Mouse (Mus musculus): Measurements from ENCODE around the gene Rgl3. TPM values are rescaled to one million over a fixed set of nuclear protein-coding genes. Genes with fewer than 3 reads are reported as not detected.

Gene Rgl3
- polyA plus RNA-seq, 1 experiment from 2014 or later, result 0.34 TPM

GRCm38 (mm10) chr9:21948146-21948545, 41.1 kb downstream of the Rgl3 start:
- no peaks in the 10 kb centered on the region for H3K36me3 ChIP-seq (ENCODE audit: control insufficient read depth, insufficient read depth, low read length)
- H3K4me1 ChIP-seq (replicated peaks; ENCODE audit: control insufficient read depth, insufficient read depth, low read length), result peaks cover 13% of the 10 kb centered on the region
- ATAC-seq (replicated peaks; ENCODE audit: low FRiP score) (no peak), DNase-seq (ENCODE audit: low spot score) (no peak)
- peaks cover 21% of the 10 kb centered on the region for H3K27me3 ChIP-seq (replicated peaks; ENCODE audit: control insufficient read depth, insufficient read depth, low read length)
- 44% methylated on average over 8 of the region's 8 CpGs for WGBS
- no peak overlapping the region for H3K4me3 ChIP-seq (ENCODE audit: low read depth, low read length)
- H3K4me2 ChIP-seq, result peak overlapping the region; percentile 64
- H3K9ac ChIP-seq (ENCODE audit: low read depth, low read length), result no peak overlapping the region
- H3K9me3 ChIP-seq (ENCODE audit: control insufficient read depth, low read length), result no peaks in the 10 kb centered on the region
- no peak overlapping the region for H3K27ac ChIP-seq (ENCODE audit: low read depth, low read length)

DNA sequence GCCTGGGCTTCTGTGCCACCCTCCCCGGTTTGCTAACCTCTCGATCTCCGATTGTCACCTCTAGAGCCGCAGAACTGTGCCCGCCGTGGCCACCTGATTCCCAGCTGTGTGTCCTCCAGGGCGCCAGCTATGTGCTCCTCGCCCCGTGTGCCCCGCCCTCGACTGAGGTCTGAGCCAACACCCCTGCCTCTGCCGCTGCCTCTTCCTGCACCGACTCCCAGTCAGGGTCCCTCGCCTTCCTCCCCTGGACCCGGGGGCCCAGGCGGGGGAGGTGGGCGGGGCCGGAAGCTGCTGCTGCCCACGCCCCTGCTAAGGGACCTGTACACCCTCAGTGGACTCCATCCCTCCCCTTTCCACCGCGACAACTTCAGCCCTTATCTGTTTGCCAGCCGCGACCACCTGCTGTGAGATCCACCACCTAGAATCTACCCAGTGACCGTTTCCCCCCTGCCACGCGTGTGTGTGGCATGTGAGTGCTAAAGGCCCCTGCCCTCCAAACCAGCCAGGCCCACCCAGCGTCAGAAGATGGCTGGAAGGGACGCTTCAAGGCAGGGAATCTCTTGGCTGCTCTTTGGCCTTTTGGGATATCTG, 41.6 kb downstream of the Rgl3 start:
- Histone ChIP-seq H3K4me2 (peak overlapping the region; percentile 64), H3K9ac (ENCODE audit: low read depth, low read length) (no peak overlapping the region), H3K9me3 (ENCODE audit: control insufficient read depth, low read length) (no peaks in the 10 kb centered on the region), H3K27ac (ENCODE audit: low read depth, low read length) (no peak overlapping the region), H3K36me3 (ENCODE audit: control insufficient read depth, insufficient read depth, low read length) (no peaks in the 10 kb centered on the region), H3K27me3 (replicated peaks; ENCODE audit: control insufficient read depth, insufficient read depth, low read length) (peaks cover 21% of the 10 kb centered on the region), H3K4me3 (ENCODE audit: low read depth, low read length) (peak overlapping the region; percentile 26; the same call in 1 of the 2 replicates), H3K4me1 (replicated peaks; ENCODE audit: control insufficient read depth, insufficient read depth, low read length) (peaks cover 13% of the 10 kb centered on the region)
- WGBS, result 5% methylated on average over 26 of the region's 28 CpGs
- ATAC-seq (replicated peaks; ENCODE audit: low FRiP score) (peak; percentile 62), DNase-seq (ENCODE audit: low spot score) (peak; percentile 61)

GRCm38 (mm10) chr9:21944267-21944666, 45.0 kb downstream of the Rgl3 start:
- 17% methylated on average over 23 of the region's 23 CpGs for WGBS
- Histone ChIP-seq H3K27me3 (replicated peaks; ENCODE audit: control insufficient read depth, insufficient read depth, low read length) (peaks cover 20% of the 10 kb centered on the region), H3K4me2 (peak overlapping the region; percentile 43), H3K9me3 (ENCODE audit: control insufficient read depth, low read length) (no peaks in the 10 kb centered on the region), H3K4me3 (ENCODE audit: low read depth, low read length) (no peak overlapping the region), H3K27ac (ENCODE audit: low read depth, low read length) (no peak overlapping the region), H3K4me1 (replicated peaks; ENCODE audit: control insufficient read depth, insufficient read depth, low read length) (peaks cover 13% of the 10 kb centered on the region), H3K9ac (ENCODE audit: low read depth, low read length) (no peak overlapping the region), H3K36me3 (ENCODE audit: control insufficient read depth, insufficient read depth, low read length) (no peaks in the 10 kb centered on the region)
- DNase-seq (ENCODE audit: low spot score) (no peak), ATAC-seq (replicated peaks; ENCODE audit: low FRiP score) (no peak)

- no peak overlapping the region for H3K9ac ChIP-seq (ENCODE audit: low read depth, low read length)
- H3K36me3 ChIP-seq (ENCODE audit: control insufficient read depth, insufficient read depth, low read length), result no peaks in the 10 kb centered on the region
- no peaks in the 10 kb centered on the region for H3K9me3 ChIP-seq (ENCODE audit: control insufficient read depth, low read length)
- H3K27me3 ChIP-seq (replicated peaks; ENCODE audit: control insufficient read depth, insufficient read depth, low read length), result peaks cover 19% of the 10 kb centered on the region
- H3K4me3 ChIP-seq (ENCODE audit: low read depth, low read length), result no peak overlapping the region
- peaks cover 13% of the 10 kb centered on the region for H3K4me1 ChIP-seq (replicated peaks; ENCODE audit: control insufficient read depth, insufficient read depth, low read length)
- ATAC-seq (replicated peaks; ENCODE audit: low FRiP score), result no peak
- H3K27ac ChIP-seq (ENCODE audit: low read depth, low read length), result no peak overlapping the region
- WGBS, result 38% methylated on average over 12 of the region's 12 CpGs
- H3K4me2 ChIP-seq, result no peak overlapping the region
- DNase-seq (ENCODE audit: low spot score), result no peak
Measured at GRCm38 (mm10) chr9:21943638-21944037, 45.6 kb downstream of the Rgl3 start.

- ATAC-seq (replicated peaks; ENCODE audit: low FRiP score), result no peak
- H3K4me1 ChIP-seq (replicated peaks; ENCODE audit: control insufficient read depth, insufficient read depth, low read length), result peaks cover 13% of the 10 kb centered on the region
- H3K27ac ChIP-seq (ENCODE audit: low read depth, low read length), result no peak overlapping the region
- no peak overlapping the region for H3K4me3 ChIP-seq (ENCODE audit: low read depth, low read length)
- 66% methylated on average over 12 of the region's 12 CpGs for WGBS
- H3K36me3 ChIP-seq (ENCODE audit: control insufficient read depth, insufficient read depth, low read length), result no peaks in the 10 kb centered on the region
- peaks cover 16% of the 10 kb centered on the region for H3K27me3 ChIP-seq (replicated peaks; ENCODE audit: control insufficient read depth, insufficient read depth, low read length)
- no peaks in the 10 kb centered on the region for H3K9me3 ChIP-seq (ENCODE audit: control insufficient read depth, low read length)
- H3K9ac ChIP-seq (ENCODE audit: low read depth, low read length), result no peak overlapping the region
- no peak for DNase-seq (ENCODE audit: low spot score)
- H3K4me2 ChIP-seq, result no peak overlapping the region
Measured at GRCm38 (mm10) chr9:21943046-21943445, 46.2 kb downstream of the Rgl3 start.

DNA sequence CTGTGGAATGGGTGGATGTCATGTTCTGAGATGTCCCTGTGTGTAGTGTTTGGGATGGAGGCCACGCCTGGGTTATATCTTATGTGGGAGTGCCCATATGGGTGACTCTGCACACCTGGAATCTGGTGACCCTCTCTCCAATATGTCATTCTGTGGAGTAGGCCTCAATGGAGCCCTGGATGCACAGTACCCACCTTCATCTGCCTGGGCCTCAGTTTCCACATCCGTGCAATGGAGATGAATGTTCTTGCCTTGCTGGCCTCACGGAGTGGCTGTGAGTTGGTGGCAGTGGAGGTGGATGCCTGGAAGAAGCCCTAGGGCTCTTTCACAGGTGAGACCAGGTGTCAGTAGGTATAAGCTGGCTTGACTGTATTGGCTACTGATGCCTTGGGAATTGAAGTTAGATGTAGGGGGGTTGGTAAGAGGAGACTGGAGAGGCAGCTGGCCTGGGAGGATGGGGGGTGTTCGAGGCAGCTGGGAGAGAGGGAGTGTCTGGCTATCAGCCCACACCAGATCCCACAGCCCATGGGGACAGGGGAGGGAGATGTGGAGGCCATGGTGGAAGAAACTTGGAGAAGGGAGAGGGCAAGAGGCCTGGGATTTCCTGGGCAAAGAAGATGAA, 50.9 kb downstream of the Rgl3 start:
- H3K36me3 ChIP-seq (ENCODE audit: control insufficient read depth, insufficient read depth, low read length), result no peaks in the 10 kb centered on the region
- no peak overlapping the region for H3K4me3 ChIP-seq (ENCODE audit: low read depth, low read length)
- H3K27me3 ChIP-seq (replicated peaks; ENCODE audit: control insufficient read depth, insufficient read depth, low read length), result peaks cover under 1% of the 10 kb centered on the region; the same call in 1 of the 2 replicates
- peaks cover 10% of the 10 kb centered on the region for H3K4me1 ChIP-seq (replicated peaks; ENCODE audit: control insufficient read depth, insufficient read depth, low read length)
- no peaks in the 10 kb centered on the region for H3K9me3 ChIP-seq (ENCODE audit: control insufficient read depth, low read length)
- H3K27ac ChIP-seq (ENCODE audit: low read depth, low read length), result no peak overlapping the region
- ATAC-seq (replicated peaks; ENCODE audit: low FRiP score) (no peak), DNase-seq (ENCODE audit: low spot score) (no peak)
- 77% methylated on average over 4 of the region's 4 CpGs for WGBS
- H3K4me2 ChIP-seq, result no peak overlapping the region
- no peak overlapping the region for H3K9ac ChIP-seq (ENCODE audit: low read depth, low read length)

DNA sequence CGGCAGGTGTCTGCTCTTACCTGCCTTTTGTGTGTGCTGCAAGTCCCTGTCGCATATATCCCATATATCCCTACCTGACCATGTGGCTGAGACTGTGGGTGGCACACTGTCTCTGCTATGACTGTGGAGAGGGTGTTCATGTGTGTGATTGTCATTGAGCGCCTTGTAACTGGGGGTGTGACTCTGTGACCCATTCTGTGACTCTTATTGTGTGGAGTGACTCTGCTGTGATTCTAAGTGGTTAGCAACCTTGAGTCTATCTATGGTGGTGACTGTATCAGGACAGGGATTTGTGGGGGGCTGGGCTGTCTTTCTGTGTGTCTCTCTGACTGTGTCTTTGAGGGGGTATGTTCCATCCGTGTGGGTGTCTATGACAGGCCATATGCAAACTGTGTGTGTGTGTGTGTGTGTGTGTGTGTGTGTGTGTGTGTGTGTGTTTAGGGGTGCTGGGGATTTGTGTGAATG, 51.5 kb downstream of the Rgl3 start:
- ATAC-seq (replicated peaks; ENCODE audit: low FRiP score), result no peak
- H3K9ac ChIP-seq (ENCODE audit: low read depth, low read length), result no peak overlapping the region

DNA sequence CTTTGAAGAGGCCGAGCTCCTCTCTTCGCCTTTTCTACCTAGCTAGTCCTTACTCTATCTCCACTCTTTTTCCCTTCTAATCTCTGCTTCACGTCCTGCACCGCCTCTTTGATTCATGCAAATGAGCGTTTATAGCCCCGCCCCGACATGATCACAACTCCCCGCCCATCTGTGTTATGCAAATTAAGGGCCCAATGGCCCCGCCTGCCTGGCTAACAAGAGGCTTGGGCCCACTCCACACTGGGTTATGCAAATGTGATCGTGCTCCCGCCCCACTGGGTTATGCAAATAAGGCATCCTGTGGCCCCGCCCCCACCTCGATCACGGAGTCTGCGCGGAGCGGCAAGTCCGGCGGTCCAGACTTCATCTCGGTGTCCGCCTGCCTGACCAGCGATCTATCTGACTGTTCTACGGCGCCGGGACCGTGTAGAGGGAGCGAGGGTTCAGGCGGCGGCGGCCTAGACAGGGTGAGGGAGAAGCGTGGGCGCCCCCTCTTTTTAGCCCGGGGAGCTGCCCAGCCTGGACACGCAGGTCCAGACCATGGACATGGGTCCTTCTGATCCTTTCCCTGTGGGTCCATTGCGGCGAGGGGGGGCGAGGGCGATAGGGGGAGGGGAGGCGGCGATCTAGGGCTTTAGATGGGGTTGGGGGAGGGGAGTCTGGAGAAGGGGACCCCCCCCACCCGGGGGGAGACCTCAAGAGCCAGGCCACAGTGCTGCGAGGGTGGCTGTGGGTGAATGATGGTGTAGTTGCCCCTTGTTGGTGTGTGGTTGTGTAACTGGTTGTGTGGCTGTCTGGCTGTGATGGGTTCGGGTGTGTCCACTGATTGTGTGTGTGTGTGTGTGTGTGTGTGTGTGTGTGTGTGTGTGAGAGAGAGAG, 52.3 kb downstream of the Rgl3 start, which contains the start of gene Plppr2:
TSS of gene Plppr2 (plus strand) at position 342 of the 879 bp plus-strand sequence.
- H3K9ac ChIP-seq (ENCODE audit: low read depth, low read length), result peak within 1 kb of the TSS; percentile 52
- H3K4me3 ChIP-seq (ENCODE audit: low read depth, low read length), result peak within 1 kb of the TSS; percentile 62
- H3K27me3 ChIP-seq (replicated peaks; ENCODE audit: control insufficient read depth, insufficient read depth, low read length), result no peaks in the 10 kb centered on the region
- no peaks in the 10 kb centered on the region for H3K36me3 ChIP-seq (ENCODE audit: control insufficient read depth, insufficient read depth, low read length)
- H3K4me1 ChIP-seq (replicated peaks; ENCODE audit: control insufficient read depth, insufficient read depth, low read length), result peaks cover 22% of the 10 kb centered on the region
- WGBS, result 3% methylated on average over 39 of the region's 43 CpGs
- DNase-seq (ENCODE audit: low spot score), result peak; percentile 93
- H3K9me3 ChIP-seq (ENCODE audit: control insufficient read depth, low read length), result no peaks in the 10 kb centered on the region
- no peak within 1 kb of the TSS for H3K27ac ChIP-seq (ENCODE audit: low read depth, low read length)
- H3K4me2 ChIP-seq, result peak within 1 kb of the TSS; percentile 84
- peak; percentile 94 for ATAC-seq (replicated peaks; ENCODE audit: low FRiP score)

More for the DNA sequence above, 51.5 kb downstream of the Rgl3 start:
- H3K4me3 ChIP-seq (ENCODE audit: low read depth, low read length), result no peak overlapping the region; the same call in 1 of the 2 replicates
- whole genome bisulfite sequencing, result 86% methylated on average over 4 of the region's 4 CpGs
- H3K4me2 ChIP-seq, result peak overlapping the region; percentile 84
- H3K9me3 ChIP-seq (ENCODE audit: control insufficient read depth, low read length), result no peaks in the 10 kb centered on the region
- no peaks in the 10 kb centered on the region for H3K27me3 ChIP-seq (replicated peaks; ENCODE audit: control insufficient read depth, insufficient read depth, low read length)
- H3K36me3 ChIP-seq (ENCODE audit: control insufficient read depth, insufficient read depth, low read length), result no peaks in the 10 kb centered on the region
- H3K4me1 ChIP-seq (replicated peaks; ENCODE audit: control insufficient read depth, insufficient read depth, low read length), result peaks cover 16% of the 10 kb centered on the region
- H3K27ac ChIP-seq (ENCODE audit: low read depth, low read length), result no peak overlapping the region
- no peak for DNase-seq (ENCODE audit: low spot score)

Measured in liver, embryonic 11.5 days (tissue).